Mouse (Mus musculus): Measurements from ENCODE around the gene Ttc25. TPM values are rescaled to one million over a fixed set of nuclear protein-coding genes. Genes with fewer than 3 reads are reported as not detected.

The Ttc25 gene
- polyA plus RNA-seq, 1 experiment from 2014 or later, result 0.11 TPM

GRCm38 (mm10) chr11:100585148-100585547 is 39.7 kb downstream of the Ttc25 start:
- H3K27ac ChIP-seq, result no peak overlapping the region

DNA sequence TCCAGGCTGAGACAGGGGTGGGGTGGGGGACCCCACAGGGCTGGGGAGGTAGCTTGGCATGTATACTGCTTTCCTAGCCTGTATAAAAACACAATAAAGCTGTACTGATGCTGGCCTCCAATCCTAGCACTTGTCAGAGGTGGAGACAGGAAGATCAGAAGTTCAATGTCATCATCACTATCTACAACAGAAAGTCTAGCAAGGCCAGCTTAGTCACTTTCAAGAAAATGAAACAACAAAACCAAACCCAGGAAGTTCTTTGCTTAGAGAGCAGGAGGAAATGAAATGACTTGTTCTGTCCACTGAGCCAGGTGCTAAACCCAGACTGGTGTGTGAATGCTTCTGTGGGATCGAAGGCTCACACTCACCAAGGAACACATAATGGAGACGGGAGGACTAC is 43.1 kb downstream of the Ttc25 start:
- WGBS (ENCODE audit: missing documents), result 91% methylated on average over 2 of the region's 2 CpGs
- Histone ChIP-seq H3K4me3 (ENCODE audit: inconsistent target) (no peak overlapping the region), H3K79me2 (ENCODE audit: inconsistent target) (peaks cover 11% of the 10 kb centered on the region; the same call in 1 of the 2 replicates), H3K27ac (peak overlapping the region; percentile 32; the same call in 1 of the 2 replicates), H3K36me3 (ENCODE audit: inconsistent target) (peaks cover 74% of the 10 kb centered on the region)

More at GRCm38 (mm10) chr11:100585148-100585547, 39.7 kb downstream of the Ttc25 start:
- WGBS (ENCODE audit: missing documents), result 91% methylated on average over 3 of the region's 3 CpGs
- Histone ChIP-seq H3K36me3 (ENCODE audit: inconsistent target) (peaks cover 60% of the 10 kb centered on the region), H3K4me3 (ENCODE audit: inconsistent target) (no peak overlapping the region), H3K79me2 (ENCODE audit: inconsistent target) (peaks cover 22% of the 10 kb centered on the region; the same call in 1 of the 2 replicates)

- WGBS (ENCODE audit: missing documents), result 95% methylated on average over 11 of the region's 11 CpGs
- Histone ChIP-seq H3K4me3 (ENCODE audit: inconsistent target) (no peak overlapping the region), H3K27ac (no peak overlapping the region), H3K79me2 (ENCODE audit: inconsistent target) (peaks cover 32% of the 10 kb centered on the region; the same call in 1 of the 2 replicates), H3K36me3 (ENCODE audit: inconsistent target) (peaks cover 85% of the 10 kb centered on the region)
Measured at GRCm38 (mm10) chr11:100592346-100593046, 47.1 kb downstream of the Ttc25 start.

DNA sequence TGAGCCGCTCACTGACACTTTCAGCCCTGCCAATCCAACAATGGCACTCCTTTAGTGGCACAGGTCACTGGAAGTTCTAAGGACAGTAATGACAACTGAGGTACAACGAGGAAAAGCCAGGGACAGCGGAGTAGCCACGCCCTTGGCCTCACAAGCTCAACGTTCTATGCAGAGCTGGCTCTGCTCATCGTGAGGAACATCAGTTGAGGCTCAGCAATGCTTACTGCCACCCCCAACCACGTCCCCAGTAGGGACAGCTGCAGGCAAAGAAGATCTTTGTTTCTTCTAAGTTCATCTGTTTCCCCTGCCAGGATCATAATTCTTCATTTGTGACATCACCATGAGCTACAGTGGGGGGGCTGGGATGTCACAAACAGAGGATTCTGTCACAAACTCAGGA is 49.2 kb downstream of the Ttc25 start:
- H3K79me2 ChIP-seq (ENCODE audit: inconsistent target), result peaks cover 47% of the 10 kb centered on the region; the same call in 1 of the 2 replicates
- H3K36me3 ChIP-seq (ENCODE audit: inconsistent target), result peaks cover 97% of the 10 kb centered on the region
- H3K4me3 ChIP-seq (ENCODE audit: inconsistent target), result no peak overlapping the region
- no peak overlapping the region for H3K27ac ChIP-seq
- 98% methylated on average over 7 of the region's 7 CpGs for WGBS (ENCODE audit: missing documents)

GRCm38 (mm10) chr11:100595533-100595932 is 50.1 kb downstream of the Ttc25 start:
- 91% methylated on average over 4 of the region's 4 CpGs for WGBS (ENCODE audit: missing documents)
- Histone ChIP-seq H3K36me3 (ENCODE audit: inconsistent target) (peaks cover 99% of the 10 kb centered on the region), H3K79me2 (ENCODE audit: inconsistent target) (peaks cover 57% of the 10 kb centered on the region; the same call in 1 of the 2 replicates), H3K27ac (no peak overlapping the region), H3K4me3 (ENCODE audit: inconsistent target) (no peak overlapping the region)

DNA sequence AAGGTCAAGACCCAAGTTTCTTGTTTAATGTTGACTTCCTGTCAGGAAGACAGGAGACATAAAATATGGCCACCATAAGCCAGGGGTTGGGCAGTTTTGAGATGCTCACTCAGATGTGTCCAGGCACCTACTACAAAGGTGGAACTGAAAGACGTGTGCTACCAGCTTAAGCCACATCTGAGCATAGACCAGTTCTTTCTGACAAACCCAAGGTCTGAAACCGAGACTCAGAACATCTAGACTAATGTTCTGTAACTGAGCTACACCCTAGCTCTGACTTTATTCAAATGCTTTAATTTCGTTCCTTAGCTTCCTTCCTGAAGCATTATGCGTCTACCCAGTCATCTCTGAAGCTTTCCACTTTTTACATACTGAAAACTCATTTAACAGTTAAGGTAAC is 52.7 kb downstream of the Ttc25 start:
- 97% methylated on average over 4 of the region's 4 CpGs for WGBS (ENCODE audit: missing documents)
- H3K79me2 ChIP-seq (ENCODE audit: inconsistent target), result peaks cover 82% of the 10 kb centered on the region
- H3K36me3 ChIP-seq (ENCODE audit: inconsistent target), result peaks cover 88% of the 10 kb centered on the region
- no peak overlapping the region for H3K27ac ChIP-seq
- no peak overlapping the region for H3K4me3 ChIP-seq (ENCODE audit: inconsistent target)

GRCm38 (mm10) chr11:100601372-100601771 is 56.0 kb downstream of the Ttc25 start:
- 89% methylated on average over 3 of the region's 3 CpGs for WGBS (ENCODE audit: missing documents)
- H3K27ac ChIP-seq, result no peak overlapping the region
- no peak overlapping the region for H3K4me3 ChIP-seq (ENCODE audit: inconsistent target)
- peaks cover 96% of the 10 kb centered on the region for H3K79me2 ChIP-seq (ENCODE audit: inconsistent target)
- peaks cover 56% of the 10 kb centered on the region for H3K36me3 ChIP-seq (ENCODE audit: inconsistent target)

DNA sequence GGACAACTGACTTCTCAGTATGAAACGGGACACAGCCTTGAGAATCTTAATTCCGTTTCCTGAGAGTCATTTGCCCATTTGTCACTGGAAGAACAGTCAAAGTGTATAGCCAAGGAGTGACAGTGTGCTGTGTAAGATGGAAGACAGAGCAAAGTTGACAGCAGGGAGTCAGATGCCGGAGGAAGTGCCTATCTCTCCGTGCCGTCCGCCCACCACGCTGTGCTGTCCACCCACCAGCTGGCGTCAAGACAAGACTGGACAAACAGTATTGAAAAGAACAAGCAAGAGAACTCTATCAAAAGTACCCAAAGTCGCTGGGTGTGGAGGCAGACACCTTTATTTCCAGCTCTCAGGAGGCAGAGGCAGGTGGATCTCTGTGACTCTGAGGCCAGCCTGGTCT is 57.7 kb downstream of the Ttc25 start:
- Histone ChIP-seq H3K27ac (no peak overlapping the region), H3K79me2 (ENCODE audit: inconsistent target) (peaks cover 96% of the 10 kb centered on the region), H3K4me3 (ENCODE audit: inconsistent target) (no peak overlapping the region), H3K36me3 (ENCODE audit: inconsistent target) (peaks cover 38% of the 10 kb centered on the region)
- 97% methylated on average over 8 of the region's 9 CpGs for WGBS (ENCODE audit: missing documents)

DNA sequence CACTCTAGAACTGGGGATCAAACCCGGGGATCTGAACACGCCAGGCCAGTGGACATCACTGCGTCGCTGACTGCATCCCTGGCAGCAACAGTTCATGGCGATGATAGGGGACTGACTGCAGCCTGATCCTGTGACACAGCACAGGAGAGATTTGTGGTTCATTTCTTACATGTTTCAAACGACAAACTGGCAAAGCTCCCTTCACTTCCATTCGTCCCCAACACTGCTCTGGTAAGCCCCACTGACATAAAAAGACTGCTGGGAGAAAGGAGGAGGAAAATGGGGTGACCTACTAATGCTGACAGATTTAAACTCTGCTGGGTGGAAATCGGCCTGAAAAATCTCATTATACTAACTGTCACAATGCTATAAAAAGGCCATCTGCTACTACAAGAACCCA is 58.4 kb downstream of the Ttc25 start:
- H3K36me3 ChIP-seq (ENCODE audit: inconsistent target), result peaks cover 32% of the 10 kb centered on the region
- WGBS (ENCODE audit: missing documents), result 88% methylated on average over 8 of the region's 8 CpGs
- H3K27ac ChIP-seq, result no peak overlapping the region

GRCm38 (mm10) chr11:100604321-100605005 is 59.1 kb downstream of the Ttc25 start:
- Histone ChIP-seq H3K27ac (no peak overlapping the region), H3K4me3 (ENCODE audit: inconsistent target) (no peak overlapping the region), H3K36me3 (ENCODE audit: inconsistent target) (peaks cover 25% of the 10 kb centered on the region), H3K79me2 (ENCODE audit: inconsistent target) (peaks cover 100% of the 10 kb centered on the region)
- WGBS (ENCODE audit: missing documents), result 98% methylated on average over 4 of the region's 4 CpGs

More for the DNA sequence above, 58.4 kb downstream of the Ttc25 start:
- Histone ChIP-seq H3K4me3 (ENCODE audit: inconsistent target) (no peak overlapping the region), H3K79me2 (ENCODE audit: inconsistent target) (peaks cover 100% of the 10 kb centered on the region)

DNA sequence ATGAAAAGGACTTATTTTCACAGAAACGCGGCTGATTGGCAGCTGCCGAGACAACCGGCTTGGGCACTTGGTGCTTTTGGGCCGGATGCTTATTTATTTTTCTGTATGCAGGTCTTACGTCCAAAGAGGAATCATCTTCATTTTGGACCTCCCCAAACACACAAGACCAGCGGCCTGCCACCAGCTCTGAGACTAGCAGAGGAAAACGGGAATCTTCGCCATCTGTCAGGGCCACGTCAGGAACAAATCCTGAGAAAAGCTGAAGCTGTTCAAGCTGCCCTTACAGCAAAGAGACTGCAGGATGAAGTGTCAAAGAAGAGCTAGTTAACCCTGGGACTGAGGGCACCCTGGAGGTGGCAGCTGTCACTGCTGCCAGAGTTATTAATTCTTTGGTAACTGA is 60.0 kb downstream of the Ttc25 start:
- no peak overlapping the region for H3K4me3 ChIP-seq (ENCODE audit: inconsistent target)
- peaks cover 15% of the 10 kb centered on the region for H3K36me3 ChIP-seq (ENCODE audit: inconsistent target)
- H3K79me2 ChIP-seq (ENCODE audit: inconsistent target), result peaks cover 100% of the 10 kb centered on the region
- H3K27ac ChIP-seq, result no peak overlapping the region
- 88% methylated on average over 9 of the region's 10 CpGs for WGBS (ENCODE audit: missing documents)

DNA sequence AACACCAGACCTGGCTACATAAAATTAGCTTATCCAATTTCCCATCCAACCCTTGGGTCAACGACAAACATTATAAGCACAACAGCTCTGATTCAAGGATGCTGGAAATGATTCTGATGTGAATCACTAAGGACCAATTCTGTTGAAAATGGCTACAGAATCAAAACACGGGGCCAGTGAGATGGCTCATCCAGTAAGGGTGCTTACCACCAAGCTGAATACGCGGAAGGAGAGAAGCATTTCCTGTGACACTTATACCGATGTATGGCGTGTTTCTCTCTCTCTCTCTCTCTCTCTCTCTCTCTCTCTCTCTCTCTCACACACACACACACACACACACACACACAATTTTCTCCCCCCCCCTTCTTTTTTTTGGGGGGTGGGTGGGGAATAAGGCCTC is 61.7 kb downstream of the Ttc25 start:
- Histone ChIP-seq H3K79me2 (ENCODE audit: inconsistent target) (peaks cover 100% of the 10 kb centered on the region), H3K27ac (no peak overlapping the region), H3K36me3 (ENCODE audit: inconsistent target) (no peaks in the 10 kb centered on the region; the same call in 1 of the 2 replicates), H3K4me3 (ENCODE audit: inconsistent target) (no peak overlapping the region)
- WGBS (ENCODE audit: missing documents), result 90% methylated on average over 6 of the region's 6 CpGs

GRCm38 (mm10) chr11:100608796-100609195 is 63.4 kb downstream of the Ttc25 start:
- 13% methylated on average over 4 of the region's 4 CpGs for WGBS (ENCODE audit: missing documents)

GRCm38 (mm10) chr11:100609355-100609996 is 64.1 kb downstream of the Ttc25 start:
- H3K4me3 ChIP-seq (ENCODE audit: inconsistent target), result no peak overlapping the region
- H3K36me3 ChIP-seq (ENCODE audit: inconsistent target), result no peaks in the 10 kb centered on the region; the same call in 1 of the 2 replicates
- WGBS (ENCODE audit: missing documents), result 96% methylated on average over 5 of the region's 5 CpGs
- H3K27ac ChIP-seq, result peak overlapping the region; percentile 64
- peaks cover 100% of the 10 kb centered on the region for H3K79me2 ChIP-seq (ENCODE audit: inconsistent target)

More at GRCm38 (mm10) chr11:100608796-100609195, 63.4 kb downstream of the Ttc25 start:
- Histone ChIP-seq H3K36me3 (ENCODE audit: inconsistent target) (no peaks in the 10 kb centered on the region; the same call in 1 of the 2 replicates), H3K27ac (peak overlapping the region; percentile 64), H3K4me3 (ENCODE audit: inconsistent target) (no peak overlapping the region), H3K79me2 (ENCODE audit: inconsistent target) (peaks cover 100% of the 10 kb centered on the region)

Data from macrophage (primary cell).